In the genomic region with DNA sequence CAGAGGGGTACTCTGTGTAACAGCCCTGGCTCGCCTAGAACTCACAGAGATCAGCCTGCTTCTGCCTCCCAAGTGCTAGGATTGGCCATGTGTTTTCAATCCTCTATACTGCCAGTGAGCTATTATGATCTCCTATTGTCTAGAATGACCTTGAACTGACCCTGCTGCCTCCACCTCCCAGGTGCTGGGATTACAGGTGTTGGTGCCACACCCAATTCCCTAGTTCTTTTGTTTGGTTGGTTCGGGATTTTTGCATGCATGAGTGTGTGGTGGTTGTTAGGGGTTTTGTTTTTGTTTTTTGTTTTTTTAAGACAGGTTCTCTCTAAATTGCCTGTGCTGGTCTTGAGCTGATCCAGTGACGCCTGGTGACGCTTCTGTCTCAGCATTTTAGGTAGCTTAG, we compare ENCODE assay signal across 1 mouse cellular context.
TF ChIP-seq lines count a peak whose summit lies in the region.

No protein-coding gene starts in this region.

TF ChIP-seq in myocyte, 11 proteins besides CTCF, POLR2A, EP300 and RAD21 (continued from another document):
- no peak for TF ChIP-seq USF1 (IDR thresholded peaks at IDR 0.05; ENCODE audit: low read depth)
- TF ChIP-seq POLR2AphosphoS2 (IDR thresholded peaks at IDR 0.05; ENCODE audit: insufficient read length, low read depth), result no peak
- TF ChIP-seq MAX (IDR thresholded peaks at IDR 0.05; ENCODE audit: low read depth), result no peak
